Mouse (Mus musculus) activated CD4-positive, CD25-positive, alpha-beta regulatory T cell, adult 4 months (primary cell): ENCODE data around the gene Tomm70a. TPM values are rescaled to one million over a fixed set of nuclear protein-coding genes. Genes with fewer than 3 reads are reported as not detected.

Experiments used
- ATAC-seq: one replicate; pipeline ENCODE4 v1.8.0; 2017
- polyA plus RNA-seq, 2 experiments: library from polyadenylated mRNA; unstranded; fragments of 100-300 nt; shearing (Covaris generic); gene quantifications; one replicate each; pipeline ENCODE4 v1.2.1; 2017

The Tomm70a gene
- polyA plus RNA-seq, 2 experiments from 2014 or later: 10.1 to 14.7 TPM

DNA sequence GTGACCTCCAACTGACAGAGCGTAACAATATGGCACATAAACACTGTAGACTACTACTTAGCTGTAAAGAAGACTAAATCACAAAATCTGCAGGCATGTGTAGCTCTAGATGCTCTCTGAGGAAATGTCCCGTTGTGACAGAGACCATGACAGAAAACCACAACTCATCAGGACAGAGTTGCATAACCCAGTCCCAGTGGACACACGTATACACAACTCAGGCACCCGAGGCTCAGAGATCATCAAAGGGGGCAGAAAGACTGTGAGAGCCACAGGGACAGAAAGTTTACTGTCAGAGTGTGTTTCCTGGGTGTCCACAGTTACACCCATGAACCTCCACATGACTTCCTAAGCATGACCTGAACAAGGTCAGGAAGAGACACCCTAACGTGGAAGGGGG is 75.1 kb downstream of the Tomm70a start:
- ATAC-seq: no peak

DNA sequence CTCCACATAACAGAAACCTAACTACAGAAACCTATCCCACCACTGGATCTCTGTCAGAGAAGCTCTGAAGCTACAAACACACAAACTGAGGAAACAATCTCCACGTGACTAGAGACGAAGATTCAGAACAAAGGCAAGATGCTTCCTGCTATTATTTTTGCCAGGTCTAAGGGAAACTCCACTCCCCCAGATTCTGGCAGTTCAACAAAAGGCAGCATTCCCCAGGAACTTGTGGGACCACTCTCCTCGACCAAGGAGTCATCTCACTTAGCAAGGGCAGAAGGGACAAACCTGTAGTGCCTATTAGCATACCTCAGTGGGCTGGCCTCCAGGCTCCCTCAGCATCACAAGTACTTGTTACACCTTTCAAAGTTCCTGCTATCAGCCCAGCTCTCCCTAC is 75.8 kb downstream of the Tomm70a start:
- ATAC-seq: no peak

Other genes starting within 250 kb of the Tomm70a start
- gene Tmem45a, start 235.5 kb upstream of the Tomm70a start, polyA plus RNA-seq: not detected
- gene Lnp1, start 193.6 kb upstream of the Tomm70a start, polyA plus RNA-seq: not detected
- gene Tmem45a2, start 50.3 kb upstream of the Tomm70a start, polyA plus RNA-seq: under 1 TPM in 1 of 2 experiments, not detected in 1; 0.40 TPM
- 10 to 100 TPM; 36.4 to 36.6 TPM for gene Nit2, start 45.6 kb downstream of the Tomm70a start, polyA plus RNA-seq
- gene Tbc1d23, start 109.8 kb downstream of the Tomm70a start, polyA plus RNA-seq: 10 to 100 TPM; 28.5 to 29.1 TPM
- gene Tmem30c, start 171.2 kb downstream of the Tomm70a start, polyA plus RNA-seq: not detected
- 10 to 100 TPM; 14.0 to 14.3 TPM for gene Filip1l, start 231.4 kb downstream of the Tomm70a start, polyA plus RNA-seq